Mouse (Mus musculus): Measurements from ENCODE around the gene Rpusd4.

DNA sequence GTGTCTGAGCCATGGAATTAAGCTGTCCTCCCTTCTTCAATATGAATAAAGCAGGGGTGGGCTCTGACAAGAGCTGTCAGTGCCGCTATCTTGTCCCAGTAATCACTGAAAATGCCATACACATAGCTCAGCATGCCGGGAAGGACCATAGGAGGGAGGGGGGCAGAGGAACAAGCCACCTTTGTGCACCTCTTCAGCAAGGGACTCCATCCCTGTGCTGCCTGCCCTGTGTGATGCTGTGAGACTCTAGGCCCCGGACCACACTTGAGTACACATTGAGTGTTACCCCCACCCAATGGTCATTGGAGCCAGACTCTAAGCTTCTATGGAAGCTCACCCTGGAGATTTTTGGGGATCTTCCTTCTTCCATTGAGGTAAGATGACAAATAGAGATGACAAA is 18.7 kb downstream of the Rpusd4 start:
- no peak for TF ChIP-seq POLR2A (IDR thresholded peaks at IDR 0.05; ENCODE audit: insufficient read depth, low read length)
- TF ChIP-seq EP300 (IDR thresholded peaks at IDR 0.05; ENCODE audit: insufficient read depth, low read depth, low read length): no peak
